Mouse (Mus musculus) frontal cortex, postnatal 10 days (tissue): ENCODE results near the gene Sdk1.

Experiments used
- DNase-seq, 2 experiments: peaks; one replicate each; pipeline ENCODE4 v3.0.0; 2022; ENCODE audit warnings: low spot score in 2 of 2, mixed read lengths in 1 of 2

Sdk1 gene

GRCm38 (mm10) chr5:141447247-141447646 lies 206.0 kb downstream of the Sdk1 start:
- DNase-seq, result no peak

- DNase-seq, result no peak
These were observed 222.1 kb downstream of the Sdk1 start for GRCm38 (mm10) chr5:141463417-141463816.

- no peak for DNase-seq
These were observed 227.5 kb downstream of the Sdk1 start for GRCm38 (mm10) chr5:141468821-141469220.

- no peak for DNase-seq
These were observed 264.0 kb downstream of the Sdk1 start for GRCm38 (mm10) chr5:141505281-141505680.

GRCm38 (mm10) chr5:141506344-141506743 lies 265.1 kb downstream of the Sdk1 start:
- DNase-seq, result no peak

GRCm38 (mm10) chr5:141524801-141525715 lies 283.8 kb downstream of the Sdk1 start:
- no peak for DNase-seq

GRCm38 (mm10) chr5:141540193-141540592 lies 298.9 kb downstream of the Sdk1 start:
- DNase-seq, result no peak

GRCm38 (mm10) chr5:141542890-141543666 lies 301.8 kb downstream of the Sdk1 start:
- no peak for DNase-seq

GRCm38 (mm10) chr5:141553444-141553843 lies 312.2 kb downstream of the Sdk1 start:
- no peak for DNase-seq

- DNase-seq, result no peak
These were observed 317.4 kb downstream of the Sdk1 start for GRCm38 (mm10) chr5:141558731-141559130.

GRCm38 (mm10) chr5:141560325-141560724 lies 319.0 kb downstream of the Sdk1 start:
- no peak for DNase-seq

- DNase-seq, result no peak
These were observed 320.8 kb downstream of the Sdk1 start for GRCm38 (mm10) chr5:141561989-141562560.

- no peak for DNase-seq
These were observed 322.9 kb downstream of the Sdk1 start for GRCm38 (mm10) chr5:141564197-141564596.

- DNase-seq, result no peak
These were observed 326.8 kb downstream of the Sdk1 start for GRCm38 (mm10) chr5:141568106-141568505.

GRCm38 (mm10) chr5:141570442-141570841 lies 329.2 kb downstream of the Sdk1 start:
- peak in 1 of 2 experiments; percentile 24 for DNase-seq

- DNase-seq, result peak in 1 of 2 experiments; percentile 11
These were observed 333.0 kb downstream of the Sdk1 start for GRCm38 (mm10) chr5:141574263-141574662.

GRCm38 (mm10) chr5:141591246-141591645 lies 350.0 kb downstream of the Sdk1 start:
- no peak for DNase-seq

- no peak for DNase-seq
These were observed 371.4 kb downstream of the Sdk1 start for GRCm38 (mm10) chr5:141612721-141613120.

GRCm38 (mm10) chr5:141615763-141616162 lies 374.5 kb downstream of the Sdk1 start:
- no peak for DNase-seq

- DNase-seq, result no peak
These were observed 376.4 kb downstream of the Sdk1 start for GRCm38 (mm10) chr5:141617660-141618059.

GRCm38 (mm10) chr5:141625401-141625800 lies 384.1 kb downstream of the Sdk1 start:
- DNase-seq, result no peak

- no peak for DNase-seq
These were observed 390.4 kb downstream of the Sdk1 start for GRCm38 (mm10) chr5:141631641-141632040.
